Mouse (Mus musculus): Measurements from ENCODE around the gene Tepsin.

Tepsin gene

GRCm38 (mm10) chr11:120110554-120110953, 12.0 kb upstream of the Tepsin start:
- no peak for DNase-seq

GRCm38 (mm10) chr11:120109558-120110210, 11.2 kb upstream of the Tepsin start:
- no peak for DNase-seq

GRCm38 (mm10) chr11:120107796-120108195, 9.3 kb upstream of the Tepsin start:
- DNase-seq, result no peak

- no peak for DNase-seq
Measured at GRCm38 (mm10) chr11:120107026-120107425, 8.5 kb upstream of the Tepsin start.

- no peak for DNase-seq
Measured at GRCm38 (mm10) chr11:120103431-120103997, 5.0 kb upstream of the Tepsin start.

- peak; percentile 70 to 80 for DNase-seq
Measured at GRCm38 (mm10) chr11:120101036-120101435, 2.5 kb upstream of the Tepsin start.

- peak in 1 of 2 experiments; percentile 51 for DNase-seq
Measured at GRCm38 (mm10) chr11:120092817-120093591, 5.5 kb downstream of the Tepsin start.

GRCm38 (mm10) chr11:120090661-120091060, 7.9 kb downstream of the Tepsin start:
- DNase-seq, result no peak

GRCm38 (mm10) chr11:120086702-120087152, 11.8 kb downstream of the Tepsin start, which contains the start of gene Cep131:
TSS of gene Cep131 (minus strand) at chr11:120086827.
- DNase-seq, result peak; percentile 97 to 98

GRCm38 (mm10) chr11:120085891-120086627, 12.5 kb downstream of the Tepsin start:
- peak; percentile 78 for DNase-seq

GRCm38 (mm10) chr11:120080282-120080681, 18.2 kb downstream of the Tepsin start:
- DNase-seq, result no peak

- no peak for DNase-seq
Measured at GRCm38 (mm10) chr11:120076191-120076590, 22.3 kb downstream of the Tepsin start.

- no peak for DNase-seq
Measured at GRCm38 (mm10) chr11:120072986-120073647, 25.4 kb downstream of the Tepsin start.

GRCm38 (mm10) chr11:120071731-120072320, 26.7 kb downstream of the Tepsin start:
- DNase-seq, result no peak

GRCm38 (mm10) chr11:120071065-120071464, 27.5 kb downstream of the Tepsin start:
- DNase-seq, result no peak

GRCm38 (mm10) chr11:120070286-120070930, 28.1 kb downstream of the Tepsin start:
- DNase-seq, result no peak

- DNase-seq, result no peak
Measured at GRCm38 (mm10) chr11:120069261-120069660, 29.3 kb downstream of the Tepsin start.

- peak; percentile 24 to 58 for DNase-seq
Measured at GRCm38 (mm10) chr11:120067834-120068233, 30.7 kb downstream of the Tepsin start.

GRCm38 (mm10) chr11:120065291-120065690, 33.2 kb downstream of the Tepsin start:
- DNase-seq, result peak; percentile 78 to 86

- DNase-seq, result peak in 1 of 2 experiments; percentile 20
Measured at GRCm38 (mm10) chr11:120064668-120065040, 33.9 kb downstream of the Tepsin start.

GRCm38 (mm10) chr11:120064006-120064667, 34.4 kb downstream of the Tepsin start:
- DNase-seq, result no peak
